Mouse (Mus musculus) CH12.LX (cell line): ENCODE results near the gene Zfp106.

Experiments
- CHD2 ChIP-seq: IDR thresholded peaks from 2 replicates; pipeline ENCODE4 v1.6.1; 2011; ENCODE audit warnings: low read length, improper control_type of control experiment
- CTCF ChIP-seq, 2 experiments: IDR thresholded peaks in 1 of 2; conservative IDR thresholded peaks in 1 of 2; 2 replicates each; pipeline ENCODE4 v1.5.1; 2011 to 2012; ENCODE audit warnings: low read depth in 2 of 2, low read length in 2 of 2, improper control_type of control experiment in 1 of 2, inconsistent platforms in 1 of 2, mild to moderate bottlenecking in 1 of 2, moderate library complexity in 1 of 2
- EP300 ChIP-seq: IDR thresholded peaks from 2 replicates; pipeline ENCODE4 v1.6.1; 2011; ENCODE audit warnings: low read length, improper control_type of control experiment
- POLR2AphosphoS2 ChIP-seq: IDR thresholded peaks from 2 replicates; pipeline ENCODE4 v1.6.1; 2011; ENCODE audit warnings: low read depth, low read length, improper control_type of control experiment

DNA sequence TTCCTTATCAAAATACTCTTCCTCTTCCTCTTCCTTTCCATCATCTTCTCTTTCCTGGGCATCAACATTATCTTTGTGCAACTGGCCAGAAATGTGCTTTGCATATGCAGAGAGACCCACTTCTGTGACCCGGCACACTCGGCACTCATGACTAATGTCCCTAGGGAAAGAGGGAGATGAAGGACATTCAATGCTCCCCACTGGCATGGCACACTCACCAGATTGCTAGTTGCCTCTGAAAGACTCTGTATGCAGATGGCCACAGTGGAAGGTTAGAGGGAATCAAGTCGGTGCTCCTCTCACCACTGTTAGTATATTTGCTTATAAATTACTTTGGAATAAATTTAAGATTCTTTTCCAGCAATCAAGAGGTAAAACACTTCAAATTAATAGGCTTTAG is 24.3 kb downstream of the Zfp106 start:
- TF ChIP-seq CTCF (conservative IDR thresholded peaks at IDR 0.05 in 1 of 2, IDR thresholded peaks at IDR 0.05 in 1 of 2; ENCODE audit: low read depth in 2 of 2, low read length in 2 of 2) (no peak), POLR2AphosphoS2 (no peak), EP300 (peak; percentile 33), CHD2 (no peak)
